Mouse (Mus musculus): ENCODE results near the gene Tnip1.

GRCm38 (mm10) chr11:54892091-54892490 is 70.6 kb downstream of the Tnip1 start:
- TF ChIP-seq CTCF (IDR thresholded peaks at IDR 0.05; ENCODE audit: extremely low read depth, insufficient read length, insufficient replicate concordance, low read depth, low read length) (no peak), POLR2A (IDR thresholded peaks at IDR 0.05; ENCODE audit: low read depth, low read length) (no peak)
